Mouse (Mus musculus) layer of hippocampus, adult 18-20 months (tissue): ENCODE data around the gene Ikzf3. TPM values are rescaled to one million over a fixed set of nuclear protein-coding genes. Genes with fewer than 3 reads are reported as not detected.

Source experiments
- DNase-seq, 2 experiments: peaks; one replicate each; pipeline ENCODE4 v3.0.0; 2022; ENCODE audit warnings: low spot score in 2 of 2
- total RNA-seq, 2 experiments: library from RNA; stranded (reverse); gene quantifications; 2 replicates each; pipeline ENCODE4 v1.2.3; 2021

The Ikzf3 gene
- total RNA-seq, 2 experiments from 2014 or later = not detected

GRCm38 (mm10) chr11:98475630-98476433 lies 70.0 kb downstream of the Ikzf3 start:
- no peak for DNase-seq

GRCm38 (mm10) chr11:98474967-98475366 lies 70.9 kb downstream of the Ikzf3 start:
- no peak for DNase-seq

GRCm38 (mm10) chr11:98473916-98474479 lies 71.8 kb downstream of the Ikzf3 start:
- DNase-seq = no peak

GRCm38 (mm10) chr11:98472696-98473095 lies 73.1 kb downstream of the Ikzf3 start:
- DNase-seq = no peak

GRCm38 (mm10) chr11:98470795-98471194 lies 75.0 kb downstream of the Ikzf3 start:
- no peak for DNase-seq

- no peak for DNase-seq
Observed at GRCm38 (mm10) chr11:98469761-98470714, 75.8 kb downstream of the Ikzf3 start.

GRCm38 (mm10) chr11:98464516-98464915 lies 81.3 kb downstream of the Ikzf3 start:
- DNase-seq = no peak

GRCm38 (mm10) chr11:98463911-98464310 lies 81.9 kb downstream of the Ikzf3 start:
- DNase-seq = no peak

GRCm38 (mm10) chr11:98462255-98462654 lies 83.6 kb downstream of the Ikzf3 start:
- DNase-seq = no peak

GRCm38 (mm10) chr11:98461109-98461720 lies 84.6 kb downstream of the Ikzf3 start:
- no peak for DNase-seq

GRCm38 (mm10) chr11:98459860-98460259 lies 86.0 kb downstream of the Ikzf3 start:
- no peak for DNase-seq

- DNase-seq = no peak
Observed at GRCm38 (mm10) chr11:98459071-98459741, 86.6 kb downstream of the Ikzf3 start.

- no peak for DNase-seq
Observed at GRCm38 (mm10) chr11:98458121-98458990, 87.5 kb downstream of the Ikzf3 start.

GRCm38 (mm10) chr11:98457367-98458120 lies 88.3 kb downstream of the Ikzf3 start:
- DNase-seq = peak; percentile 51 to 79

GRCm38 (mm10) chr11:98456945-98457344 lies 88.9 kb downstream of the Ikzf3 start:
- DNase-seq = no peak

GRCm38 (mm10) chr11:98456545-98456944 lies 89.3 kb downstream of the Ikzf3 start:
- DNase-seq = no peak

- DNase-seq = no peak
Observed at GRCm38 (mm10) chr11:98455484-98455883, 90.3 kb downstream of the Ikzf3 start.

GRCm38 (mm10) chr11:98449921-98450771 lies 95.7 kb downstream of the Ikzf3 start:
- no peak for DNase-seq
